Mouse (Mus musculus): ENCODE results near the gene Tmem236. TPM values are rescaled to one million over a fixed set of nuclear protein-coding genes. Genes with fewer than 3 reads are reported as not detected.

Gene Tmem236
- total and polyA plus RNA-seq, 2 experiments from 2014 or later: 0.05 to 0.22 TPM

- no peak overlapping the region for H3K4me3 ChIP-seq (ENCODE audit: low read depth, low read length)
- no peaks in the 10 kb centered on the region for H3K4me1 ChIP-seq (ENCODE audit: insufficient read depth, low read length)
- no peaks in the 10 kb centered on the region for H3K27me3 ChIP-seq (ENCODE audit: insufficient read depth, low read length)
- DNase-seq (ENCODE audit: low spot score) (no peak), ATAC-seq (ENCODE audit: low FRiP score) (no peak)
- no peaks in the 10 kb centered on the region for H3K9me3 ChIP-seq (ENCODE audit: low read length)
- H3K36me3 ChIP-seq (ENCODE audit: insufficient read depth, low read length): no peaks in the 10 kb centered on the region
- no peak for TF ChIP-seq CTCF (IDR thresholded peaks at IDR 0.05)
- H3K9ac ChIP-seq (replicated peaks; ENCODE audit: low read length, poor library complexity, severe bottlenecking): no peak overlapping the region
- WGBS: 68% methylated on average over 5 of the region's 5 CpGs
- no peak overlapping the region for H3K27ac ChIP-seq (ENCODE audit: low read depth, low read length)
- no peak overlapping the region for H3K4me2 ChIP-seq (ENCODE audit: low read depth, low read length, poor library complexity, severe bottlenecking)
Observed at GRCm38 (mm10) chr2:14239151-14239550, 64.8 kb downstream of the Tmem236 start.

GRCm38 (mm10) chr2:14244157-14244556 is 69.8 kb downstream of the Tmem236 start:
- H3K36me3 ChIP-seq (ENCODE audit: insufficient read depth, low read length): no peaks in the 10 kb centered on the region
- H3K9me3 ChIP-seq (ENCODE audit: low read length): no peaks in the 10 kb centered on the region
- H3K9ac ChIP-seq (replicated peaks; ENCODE audit: low read length, poor library complexity, severe bottlenecking): no peak overlapping the region
- H3K4me1 ChIP-seq (ENCODE audit: insufficient read depth, low read length): no peaks in the 10 kb centered on the region
- no peak overlapping the region for H3K27ac ChIP-seq (ENCODE audit: low read depth, low read length)
- ATAC-seq (ENCODE audit: low FRiP score) (no peak), DNase-seq (ENCODE audit: low spot score) (no peak)
- H3K27me3 ChIP-seq (ENCODE audit: insufficient read depth, low read length): no peaks in the 10 kb centered on the region
- no peak overlapping the region for H3K4me3 ChIP-seq (ENCODE audit: low read depth, low read length)
- no peak overlapping the region for H3K4me2 ChIP-seq (ENCODE audit: low read depth, low read length, poor library complexity, severe bottlenecking)
- 89% methylated on average over 5 of the region's 5 CpGs for WGBS
- TF ChIP-seq CTCF (IDR thresholded peaks at IDR 0.05): no peak

GRCm38 (mm10) chr2:14244668-14245067 is 70.3 kb downstream of the Tmem236 start:
- ATAC-seq (ENCODE audit: low FRiP score) (no peak), DNase-seq (ENCODE audit: low spot score) (no peak)
- Histone ChIP-seq H3K4me1 (ENCODE audit: insufficient read depth, low read length) (no peaks in the 10 kb centered on the region), H3K9me3 (ENCODE audit: low read length) (no peaks in the 10 kb centered on the region), H3K4me3 (ENCODE audit: low read depth, low read length) (no peak overlapping the region), H3K27ac (ENCODE audit: low read depth, low read length) (no peak overlapping the region), H3K36me3 (ENCODE audit: insufficient read depth, low read length) (no peaks in the 10 kb centered on the region), H3K27me3 (ENCODE audit: insufficient read depth, low read length) (no peaks in the 10 kb centered on the region), H3K4me2 (ENCODE audit: low read depth, low read length, poor library complexity, severe bottlenecking) (no peak overlapping the region), H3K9ac (replicated peaks; ENCODE audit: low read length, poor library complexity, severe bottlenecking) (no peak overlapping the region)
- 88% methylated on average over 2 of the region's 2 CpGs for WGBS
- TF ChIP-seq CTCF (IDR thresholded peaks at IDR 0.05): no peak

- Histone ChIP-seq H3K4me2 (ENCODE audit: low read depth, low read length, poor library complexity, severe bottlenecking) (no peak overlapping the region), H3K4me3 (ENCODE audit: low read depth, low read length) (no peak overlapping the region), H3K4me1 (ENCODE audit: insufficient read depth, low read length) (no peaks in the 10 kb centered on the region), H3K9ac (replicated peaks; ENCODE audit: low read length, poor library complexity, severe bottlenecking) (no peak overlapping the region), H3K27me3 (ENCODE audit: insufficient read depth, low read length) (no peaks in the 10 kb centered on the region), H3K9me3 (ENCODE audit: low read length) (no peaks in the 10 kb centered on the region), H3K36me3 (ENCODE audit: insufficient read depth, low read length) (no peaks in the 10 kb centered on the region), H3K27ac (ENCODE audit: low read depth, low read length) (no peak overlapping the region)
- DNase-seq (ENCODE audit: low spot score) (no peak), ATAC-seq (ENCODE audit: low FRiP score) (no peak)
- WGBS: 83% methylated on average over 3 of the region's 3 CpGs
- TF ChIP-seq CTCF (IDR thresholded peaks at IDR 0.05): no peak
Observed at GRCm38 (mm10) chr2:14249839-14250564, 75.7 kb downstream of the Tmem236 start.

GRCm38 (mm10) chr2:14251938-14252337 is 77.6 kb downstream of the Tmem236 start:
- Histone ChIP-seq H3K9me3 (ENCODE audit: low read length) (no peaks in the 10 kb centered on the region), H3K9ac (replicated peaks; ENCODE audit: low read length, poor library complexity, severe bottlenecking) (no peak overlapping the region), H3K27ac (ENCODE audit: low read depth, low read length) (no peak overlapping the region), H3K27me3 (ENCODE audit: insufficient read depth, low read length) (no peaks in the 10 kb centered on the region), H3K4me1 (ENCODE audit: insufficient read depth, low read length) (no peaks in the 10 kb centered on the region), H3K36me3 (ENCODE audit: insufficient read depth, low read length) (no peaks in the 10 kb centered on the region), H3K4me3 (ENCODE audit: low read depth, low read length) (no peak overlapping the region), H3K4me2 (ENCODE audit: low read depth, low read length, poor library complexity, severe bottlenecking) (no peak overlapping the region)
- WGBS: 74% methylated on average over 3 of the region's 3 CpGs
- ATAC-seq (ENCODE audit: low FRiP score): no peak
- TF ChIP-seq CTCF (IDR thresholded peaks at IDR 0.05): peak; percentile 36
- DNase-seq (ENCODE audit: low spot score): no peak

- TF ChIP-seq CTCF (IDR thresholded peaks at IDR 0.05): no peak
- Histone ChIP-seq H3K4me3 (ENCODE audit: low read depth, low read length) (no peak overlapping the region), H3K9me3 (ENCODE audit: low read length) (no peaks in the 10 kb centered on the region), H3K27ac (ENCODE audit: low read depth, low read length) (no peak overlapping the region), H3K4me1 (ENCODE audit: insufficient read depth, low read length) (no peaks in the 10 kb centered on the region), H3K36me3 (ENCODE audit: insufficient read depth, low read length) (no peaks in the 10 kb centered on the region), H3K9ac (replicated peaks; ENCODE audit: low read length, poor library complexity, severe bottlenecking) (no peak overlapping the region), H3K27me3 (ENCODE audit: insufficient read depth, low read length) (no peaks in the 10 kb centered on the region), H3K4me2 (ENCODE audit: low read depth, low read length, poor library complexity, severe bottlenecking) (no peak overlapping the region)
- no peak for DNase-seq (ENCODE audit: low spot score)
- no peak for ATAC-seq (ENCODE audit: low FRiP score)
Observed at GRCm38 (mm10) chr2:14258345-14258850, 84.1 kb downstream of the Tmem236 start.

All from midbrain, postnatal 0 days (tissue).